Mouse (Mus musculus) cerebellum, adult 18-20 months (tissue): ENCODE results near the gene Slc2a1.

Source experiments
- DNase-seq, 2 experiments: peaks; one replicate each; pipeline ENCODE4 v3.0.0; 2021

The Slc2a1 gene

GRCm38 (mm10) chr4:119098216-119099210 is 10.0 kb upstream of the Slc2a1 start:
- DNase-seq, result no peak

DNA sequence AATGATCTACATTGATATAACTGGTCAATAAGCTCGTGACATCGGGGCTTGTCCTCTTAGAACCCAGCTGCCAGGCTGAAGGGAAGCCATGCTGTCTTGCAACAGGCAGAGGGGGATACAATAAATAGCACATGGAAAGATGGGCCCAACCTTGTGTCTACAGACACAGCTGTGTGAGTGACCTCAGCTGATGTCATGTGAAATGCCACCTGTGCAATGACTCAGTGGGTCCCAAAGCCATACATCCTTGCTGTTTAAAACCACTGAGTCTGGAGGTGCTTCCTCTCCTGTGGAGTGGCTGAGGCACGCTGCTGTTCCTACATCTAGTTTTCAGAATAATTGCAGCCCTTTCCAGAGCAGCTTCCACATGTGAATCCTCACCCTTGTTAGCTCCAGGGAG is 7.1 kb upstream of the Slc2a1 start:
- no peak for DNase-seq

- DNase-seq, result no peak
Measured at GRCm38 (mm10) chr4:119102350-119103126, 6.0 kb upstream of the Slc2a1 start.

DNA sequence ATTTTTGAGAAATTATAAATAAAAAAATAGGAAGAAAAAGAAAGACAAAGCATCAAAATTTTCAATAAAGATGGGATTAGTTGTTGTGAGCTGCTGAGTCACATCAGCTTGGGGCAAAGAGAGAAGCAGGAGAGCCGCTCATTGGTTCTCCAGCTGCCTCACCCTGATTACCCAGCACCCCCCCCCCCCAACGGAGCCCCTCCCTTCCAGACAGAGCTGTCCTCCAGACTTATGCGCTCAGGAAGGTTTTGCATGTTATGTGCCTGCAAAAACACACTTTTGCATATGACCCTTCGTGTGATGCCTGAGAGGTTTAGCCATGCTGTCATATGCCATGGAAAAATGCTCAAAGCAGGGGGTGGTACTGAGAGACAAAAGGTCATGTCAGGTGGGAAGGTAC is 3.7 kb upstream of the Slc2a1 start:
- no peak for DNase-seq

DNA sequence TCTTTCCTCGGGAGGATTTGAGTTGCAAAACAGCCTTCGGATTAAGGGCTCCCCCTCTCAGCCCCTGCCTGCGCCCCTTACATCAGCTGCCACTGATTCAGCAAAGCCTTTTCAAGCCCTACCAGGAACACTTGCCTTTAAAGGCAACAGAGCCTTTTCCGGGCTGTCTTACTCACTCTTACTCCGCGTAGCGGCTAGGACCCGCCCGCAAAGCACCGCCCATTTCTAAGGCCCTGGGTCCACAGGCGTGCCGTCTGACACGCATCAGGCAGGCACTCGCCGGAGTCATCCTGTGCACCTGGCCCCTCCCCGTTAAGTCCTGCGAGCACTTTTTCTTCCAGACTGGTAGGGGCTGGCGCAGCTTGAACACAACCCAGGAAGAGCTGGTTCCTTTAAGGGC is 2.8 kb upstream of the Slc2a1 start:
- peak; percentile 35 to 52 for DNase-seq

GRCm38 (mm10) chr4:119107867-119108266 is 644 bp upstream of the Slc2a1 start:
- peak in 1 of 2 experiments; percentile 39 for DNase-seq

GRCm38 (mm10) chr4:119109640-119110039 is 1.1 kb downstream of the Slc2a1 start:
- DNase-seq, result no peak

GRCm38 (mm10) chr4:119110512-119110911 is 2.0 kb downstream of the Slc2a1 start:
- DNase-seq, result no peak

DNA sequence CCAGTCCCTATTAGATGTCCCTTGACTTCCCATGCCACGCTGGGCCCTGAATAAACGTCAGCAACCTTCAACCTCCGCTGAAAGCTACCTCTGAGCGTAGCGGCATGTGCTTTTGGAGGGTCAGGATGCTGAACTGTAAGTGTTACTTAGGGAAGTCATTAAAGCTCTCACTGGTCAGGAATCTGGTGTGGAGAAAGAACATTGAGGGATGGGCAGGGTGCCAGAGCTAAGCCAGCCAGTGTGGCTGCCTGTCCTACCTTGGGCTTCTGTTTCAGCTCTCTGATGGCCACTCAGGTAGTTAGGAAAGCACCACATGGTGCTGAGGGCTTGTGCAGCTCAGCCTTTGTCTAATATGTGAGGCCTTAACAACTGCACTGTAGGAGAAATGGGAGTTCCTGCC is 2.9 kb downstream of the Slc2a1 start:
- no peak for DNase-seq

GRCm38 (mm10) chr4:119112256-119112885 is 3.9 kb downstream of the Slc2a1 start:
- no peak for DNase-seq

DNA sequence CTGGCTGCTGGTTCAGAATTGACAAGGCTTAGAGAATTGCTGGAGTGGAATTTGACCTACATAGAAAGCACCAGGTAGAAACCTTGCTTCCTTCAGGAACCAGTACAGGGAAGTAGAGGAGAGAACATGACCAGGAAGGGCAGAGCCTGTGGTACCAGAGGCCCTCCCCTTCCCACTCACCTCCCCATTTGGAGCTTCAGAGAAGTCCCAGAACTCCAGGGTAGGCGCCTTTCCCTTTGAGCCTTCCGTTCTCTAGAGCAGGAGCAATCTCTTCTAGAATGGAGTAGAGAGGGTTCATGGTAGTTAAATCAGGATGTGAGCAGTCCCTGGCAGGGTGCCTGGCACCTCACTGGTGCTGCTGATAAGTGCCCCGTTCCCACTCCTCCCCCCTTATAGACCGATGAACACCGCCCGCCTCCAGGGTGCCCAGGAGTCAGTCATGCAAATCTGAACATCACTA is 7.1 kb downstream of the Slc2a1 start:
- no peak for DNase-seq

- DNase-seq, result no peak
Measured at GRCm38 (mm10) chr4:119116336-119116735, 7.8 kb downstream of the Slc2a1 start.

DNA sequence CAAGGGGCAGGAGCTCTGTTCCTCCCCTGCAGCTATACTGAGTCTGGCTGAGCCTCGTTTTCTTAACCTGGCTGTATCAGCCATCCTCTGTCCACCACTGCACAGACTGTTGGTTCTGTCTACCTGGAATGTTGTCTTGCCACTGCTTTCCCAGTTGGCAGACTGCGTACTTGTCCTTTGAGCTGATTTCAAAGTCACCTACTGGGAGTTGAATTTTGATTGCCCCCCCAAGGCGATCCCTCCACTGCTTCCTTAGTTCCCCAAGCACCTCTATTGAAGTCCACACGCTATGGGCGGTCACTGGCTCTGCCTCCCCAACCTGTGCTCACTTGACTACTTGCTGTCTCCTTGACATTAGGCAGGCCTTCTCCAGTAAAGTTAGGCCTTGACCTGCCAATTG is 9.1 kb downstream of the Slc2a1 start:
- no peak for DNase-seq

DNA sequence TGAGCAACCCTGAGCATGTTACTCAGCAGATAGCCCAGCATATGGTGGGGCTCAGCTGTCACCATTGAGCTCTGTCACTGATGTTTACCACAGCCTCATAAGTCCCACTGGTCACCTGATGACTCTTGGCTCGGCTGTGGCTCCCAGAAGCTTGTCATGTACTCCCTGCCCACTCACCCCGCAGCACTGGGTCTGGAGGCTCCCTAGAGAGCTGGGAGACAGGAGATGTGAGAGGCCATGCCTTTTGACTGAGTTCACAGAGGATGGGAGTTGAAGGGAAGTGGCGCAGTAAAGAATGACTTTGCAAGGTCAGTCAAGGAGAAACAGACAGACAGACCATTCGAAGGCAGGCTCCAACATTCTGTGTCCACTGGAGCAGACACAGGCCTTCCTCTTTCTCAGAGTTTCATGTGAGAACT is 10.2 kb downstream of the Slc2a1 start:
- no peak for DNase-seq

- no peak for DNase-seq
Measured at GRCm38 (mm10) chr4:119119354-119119753, 10.8 kb downstream of the Slc2a1 start.

GRCm38 (mm10) chr4:119120095-119120494 is 11.6 kb downstream of the Slc2a1 start:
- DNase-seq, result no peak

- peak; percentile 31 to 35 for DNase-seq
Measured at GRCm38 (mm10) chr4:119121249-119121648, 12.7 kb downstream of the Slc2a1 start.

- DNase-seq, result no peak
Measured at GRCm38 (mm10) chr4:119124771-119125273, 16.3 kb downstream of the Slc2a1 start.

GRCm38 (mm10) chr4:119125577-119126270 is 17.2 kb downstream of the Slc2a1 start:
- DNase-seq, result no peak

DNA sequence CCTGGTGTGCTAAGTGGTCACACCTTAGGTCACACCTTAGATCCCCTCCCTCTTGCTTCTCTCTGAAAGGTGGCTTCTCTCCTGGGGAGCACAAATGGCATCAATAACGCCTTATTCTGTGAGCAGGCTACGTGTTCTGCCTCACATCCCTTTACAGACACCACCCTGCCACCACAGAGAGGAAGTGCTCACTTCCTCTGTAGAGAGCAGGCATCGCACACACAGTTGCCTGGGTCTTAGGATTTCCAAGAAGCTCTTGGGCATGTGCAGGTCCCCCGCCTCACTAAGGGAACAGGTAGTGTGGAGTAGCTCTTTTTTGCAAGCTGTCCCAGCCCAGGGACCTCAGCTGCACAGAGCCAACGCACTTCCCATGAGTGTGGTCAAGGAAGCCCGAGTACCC is 18.7 kb downstream of the Slc2a1 start:
- no peak for DNase-seq

- DNase-seq, result no peak
Measured at GRCm38 (mm10) chr4:119128547-119128946, 20.0 kb downstream of the Slc2a1 start.

- DNase-seq, result no peak
Measured at GRCm38 (mm10) chr4:119129096-119129495, 20.6 kb downstream of the Slc2a1 start.
